Mouse (Mus musculus) limb, embryonic 13.5 days (tissue): ENCODE data around the gene Lclat1. TPM values are rescaled to one million over a fixed set of nuclear protein-coding genes. Genes with fewer than 3 reads are reported as not detected.
A peak's percentile ranks its signal among the peaks of the same experiment; 100 is the strongest.
"Not testable (repeated sequence)": the region's sequence is repeated elsewhere in the genome, so short reads cannot be mapped to it uniquely, and the experiment has no call there.

ENCODE experiments used
- ATAC-seq: fragments of 200-750 bp; cut with Nextera tagmentation; 2 replicates; pipeline ENCODE4 v1.8.0; 2017; ENCODE audit warnings: low read depth, moderate number of reproducible peaks, moderate TSS enrichment; ENCODE audit not compliant: low FRiP score
- H3K27ac ChIP-seq: fragments of 300-500 bp; sonication (generic); 2 replicates; pipeline ENCODE4 v1.5.1; 2015; ENCODE audit warnings: inconsistent platforms, mild to moderate bottlenecking, moderate library complexity
- H3K27me3 ChIP-seq: fragments of 300-500 bp; sonication (generic); 2 replicates; pipeline ENCODE4 v1.6.1; 2015; ENCODE audit warnings: mild to moderate bottlenecking, inconsistent platforms
- H3K36me3 ChIP-seq: fragments of 300-500 bp; sonication (generic); 2 replicates; pipeline ENCODE4 v1.6.1; 2015; ENCODE audit warnings: inconsistent platforms, mild to moderate bottlenecking, moderate library complexity
- H3K4me1 ChIP-seq: fragments of 300-500 bp; sonication (generic); 2 replicates; pipeline ENCODE4 v1.6.1; 2015; ENCODE audit warnings: inconsistent platforms
- H3K4me2 ChIP-seq: fragments of 300-500 bp; sonication (generic); replicated peaks from 2 replicates; pipeline ENCODE4 v1.6.1; 2015; ENCODE audit warnings: inconsistent platforms, mild to moderate bottlenecking, moderate library complexity
- H3K4me3 ChIP-seq: fragments of 300-500 bp; sonication (generic); 2 replicates; pipeline ENCODE4 v1.5.1; 2015; ENCODE audit warnings: moderate library complexity, mild to moderate bottlenecking, inconsistent platforms
- H3K9ac ChIP-seq: fragments of 300-500 bp; sonication (generic); 2 replicates; pipeline ENCODE4 v1.6.1; 2015; ENCODE audit warnings: mild to moderate bottlenecking, inconsistent platforms
- H3K9me3 ChIP-seq: fragments of 300-500 bp; sonication (generic); 2 replicates; pipeline ENCODE4 v1.6.1; 2016; ENCODE audit warnings: inconsistent platforms
- WGBS: fragments of 180-500 bp; shearing (Covaris S2); methylation state at CpG from one replicate; pipeline ENCODE4 v1.1.7; 2015; 5-methylcytosine and 5-hydroxymethylcytosine counted together
- polyA plus RNA-seq: library from polyadenylated mRNA; unstranded; fragments of >200 nt; fragmentation: Nextera tagmentation; extraction: Ambion mirVana; gene quantifications from 2 replicates; pipeline ENCODE4 v1.2.1, GENCODE M21; 2015

Gene Lclat1
- polyA plus RNA-seq, 1 experiment from 2014 or later, result 9.9 TPM

DNA sequence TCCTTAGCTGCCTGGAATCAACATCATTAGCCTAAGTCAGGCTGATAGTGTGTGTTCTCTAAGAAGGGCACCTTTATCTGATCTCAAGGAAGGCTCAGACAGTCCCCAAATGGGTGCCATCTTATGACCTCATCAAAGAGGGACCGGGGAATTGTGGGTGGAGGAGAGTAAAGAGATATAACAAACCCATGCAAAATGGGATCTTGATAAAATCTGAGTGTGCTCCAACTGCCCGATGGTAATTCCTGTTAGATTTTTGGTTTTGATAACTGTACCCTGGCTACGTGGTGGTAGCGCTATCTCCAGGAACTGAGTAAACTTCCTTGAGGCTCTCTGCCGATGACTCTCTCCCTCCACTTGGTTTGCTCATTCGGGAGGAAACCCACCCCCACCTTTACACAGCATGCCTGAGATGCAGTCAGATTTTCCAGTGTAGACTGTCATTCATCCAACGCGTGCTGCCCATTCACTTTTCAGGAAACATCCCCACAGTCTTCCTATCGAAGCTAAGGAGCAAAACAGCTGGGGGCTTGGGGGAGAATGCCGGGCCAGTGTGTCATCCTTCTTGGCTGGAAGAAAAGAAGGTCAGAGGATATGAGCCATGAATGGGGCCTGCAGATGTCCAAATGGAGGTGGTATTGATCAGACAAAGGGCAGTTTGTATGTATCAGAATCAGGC is 145.6 kb downstream of the Lclat1 start:
- H3K4me2 ChIP-seq, result no peak overlapping the region
- no peaks in the 10 kb centered on the region for H3K9me3 ChIP-seq
- H3K36me3 ChIP-seq, result no peaks in the 10 kb centered on the region
- peaks cover 6% of the 10 kb centered on the region for H3K4me1 ChIP-seq
- H3K4me3 ChIP-seq, result no peak overlapping the region
- H3K27me3 ChIP-seq, result no peaks in the 10 kb centered on the region
- ATAC-seq, result no peak
- WGBS, result 80% methylated on average over 10 of the region's 10 CpGs
- H3K27ac ChIP-seq, result no peak overlapping the region
- no peak overlapping the region for H3K9ac ChIP-seq

DNA sequence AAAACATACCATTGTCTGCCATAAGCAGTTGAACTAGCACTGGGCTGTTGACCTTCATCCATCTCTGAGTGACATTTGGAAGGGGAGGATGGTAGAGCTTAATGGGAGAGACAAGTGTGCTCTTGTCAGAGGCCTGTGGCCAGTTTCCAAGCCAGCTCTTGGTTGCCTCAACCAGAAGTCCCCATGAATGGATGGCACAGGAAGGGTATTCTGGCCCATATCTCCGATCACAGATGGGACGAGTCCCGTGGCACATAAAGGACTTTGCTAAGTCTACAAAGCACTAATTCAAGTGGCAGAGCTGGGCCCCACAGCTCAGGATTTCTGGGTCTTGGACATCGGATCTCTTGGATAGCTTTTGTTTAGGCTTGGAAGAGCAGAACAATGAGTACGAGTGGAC is 148.0 kb downstream of the Lclat1 start:
- Histone ChIP-seq H3K4me3 (no peak overlapping the region), H3K9me3 (no peaks in the 10 kb centered on the region), H3K36me3 (no peaks in the 10 kb centered on the region), H3K9ac (no peak overlapping the region), H3K4me1 (peaks cover 12% of the 10 kb centered on the region), H3K27me3 (no peaks in the 10 kb centered on the region), H3K27ac (no peak overlapping the region), H3K4me2 (no peak overlapping the region)
- WGBS, result 95% methylated on average over 5 of the region's 5 CpGs
- ATAC-seq, result no peak

DNA sequence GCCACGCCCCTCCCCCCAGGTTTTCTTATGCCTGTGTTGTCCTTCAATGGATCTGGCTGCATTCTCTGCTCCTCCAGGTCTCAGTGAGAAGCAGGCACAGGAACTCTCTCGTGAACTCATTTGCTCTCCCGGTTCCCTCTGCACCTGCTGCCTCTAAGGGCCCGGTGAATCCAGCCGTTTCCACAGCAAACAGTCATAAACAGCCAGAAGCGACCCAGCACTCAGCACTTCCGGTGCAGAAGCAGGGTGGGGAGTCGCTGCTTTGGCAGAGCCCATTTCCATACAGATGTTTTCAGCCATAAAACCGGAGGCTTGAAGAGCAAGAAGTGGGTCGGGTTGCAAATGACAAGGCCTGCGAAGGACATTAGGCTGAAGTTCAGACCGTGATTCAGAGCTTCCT is 150.8 kb downstream of the Lclat1 start:
- Histone ChIP-seq H3K4me2 (peak overlapping the region; percentile 43), H3K4me1 (peaks cover 12% of the 10 kb centered on the region), H3K9me3 (no peaks in the 10 kb centered on the region), H3K27ac (0 out of 2 replicates have a peak overlapping the region, but pooled peaks have one; percentile 4), H3K27me3 (no peaks in the 10 kb centered on the region), H3K4me3 (no peak overlapping the region), H3K36me3 (no peaks in the 10 kb centered on the region), H3K9ac (no peak overlapping the region)
- WGBS, result 7% methylated on average over 12 of the region's 12 CpGs
- peak; percentile 85 for ATAC-seq

DNA sequence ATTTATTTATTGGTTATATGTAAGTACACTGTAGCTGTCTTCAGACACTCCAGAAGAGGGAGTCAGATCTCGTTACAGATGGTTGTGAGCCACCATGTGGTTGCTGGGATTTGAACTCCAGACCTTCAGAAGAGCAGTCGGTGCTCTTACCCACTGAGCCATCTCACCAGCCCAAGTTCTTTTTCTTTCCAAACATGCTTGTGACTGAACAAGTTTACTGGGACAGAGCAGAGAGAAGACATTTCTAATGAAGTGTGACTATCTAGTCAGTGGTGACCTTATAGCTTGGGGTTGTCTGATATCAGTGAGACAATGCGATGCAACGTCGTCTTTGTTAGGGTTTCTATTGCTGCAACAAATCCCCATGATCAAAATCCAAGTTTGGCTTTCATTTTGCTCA is 151.5 kb downstream of the Lclat1 start:
- not testable (repeated sequence) for H3K9me3 ChIP-seq, ATAC-seq, H3K4me2 ChIP-seq, H3K36me3 ChIP-seq, H3K27me3 ChIP-seq, H3K9ac ChIP-seq, H3K4me3 ChIP-seq, H3K27ac ChIP-seq
- WGBS, result 91% methylated on average over 5 of the region's 5 CpGs
- H3K4me1 ChIP-seq, result peaks cover 12% of the 10 kb centered on the region

DNA sequence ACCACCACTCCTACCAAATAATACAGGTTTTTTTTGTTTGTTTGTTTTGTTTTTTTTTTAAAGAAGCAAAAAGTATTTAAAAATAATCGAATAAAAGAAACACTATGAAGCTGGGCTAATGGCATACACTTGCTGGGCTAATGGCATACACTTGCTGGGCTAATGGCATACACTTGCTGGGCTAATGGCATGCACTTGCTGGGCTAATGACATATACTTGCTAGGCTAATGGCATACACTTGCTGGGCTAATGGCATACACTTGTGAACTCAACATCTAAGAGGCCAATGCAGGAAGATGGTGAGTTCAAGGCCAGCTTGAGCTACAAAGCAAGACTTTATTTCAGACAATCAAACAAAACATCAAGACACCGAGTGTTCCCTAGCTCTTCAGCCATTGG is 154.8 kb downstream of the Lclat1 start:
- Histone ChIP-seq H3K4me2 (no peak overlapping the region), H3K27ac (no peak overlapping the region), H3K36me3 (no peaks in the 10 kb centered on the region), H3K4me3 (no peak overlapping the region), H3K4me1 (peaks cover 12% of the 10 kb centered on the region), H3K9ac (no peak overlapping the region), H3K9me3 (no peaks in the 10 kb centered on the region), H3K27me3 (no peaks in the 10 kb centered on the region)
- no peak for ATAC-seq
- WGBS, result 85% methylated on average over 2 of the region's 2 CpGs

DNA sequence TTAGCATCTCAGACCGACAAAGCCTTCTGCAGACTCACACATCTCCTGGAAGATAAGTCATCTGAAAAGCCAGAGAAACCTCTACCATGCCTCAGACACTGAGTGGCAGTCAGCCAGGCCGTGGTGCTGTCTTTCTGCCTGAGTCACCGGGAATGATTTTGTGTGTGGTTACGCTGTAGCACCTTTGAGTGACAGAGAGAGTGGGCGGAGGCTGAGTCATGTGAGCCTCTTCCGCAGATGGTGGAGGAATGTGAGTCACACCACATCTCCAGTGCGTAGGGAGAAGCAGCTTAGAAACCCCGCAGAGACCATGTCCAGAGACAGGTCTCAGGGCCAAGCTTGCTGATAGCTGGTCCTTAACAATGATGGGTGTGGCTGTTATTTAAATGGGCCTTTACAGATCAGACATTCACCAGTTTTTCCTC is 155.3 kb downstream of the Lclat1 start:
- no peak overlapping the region for H3K4me2 ChIP-seq
- no peak overlapping the region for H3K4me3 ChIP-seq
- no peak for ATAC-seq
- 80% methylated on average over 8 of the region's 8 CpGs for WGBS
- H3K27me3 ChIP-seq, result no peaks in the 10 kb centered on the region
- H3K36me3 ChIP-seq, result no peaks in the 10 kb centered on the region
- no peak overlapping the region for H3K27ac ChIP-seq
- H3K9me3 ChIP-seq, result no peaks in the 10 kb centered on the region
- H3K9ac ChIP-seq, result no peak overlapping the region
- peaks cover 9% of the 10 kb centered on the region for H3K4me1 ChIP-seq

DNA sequence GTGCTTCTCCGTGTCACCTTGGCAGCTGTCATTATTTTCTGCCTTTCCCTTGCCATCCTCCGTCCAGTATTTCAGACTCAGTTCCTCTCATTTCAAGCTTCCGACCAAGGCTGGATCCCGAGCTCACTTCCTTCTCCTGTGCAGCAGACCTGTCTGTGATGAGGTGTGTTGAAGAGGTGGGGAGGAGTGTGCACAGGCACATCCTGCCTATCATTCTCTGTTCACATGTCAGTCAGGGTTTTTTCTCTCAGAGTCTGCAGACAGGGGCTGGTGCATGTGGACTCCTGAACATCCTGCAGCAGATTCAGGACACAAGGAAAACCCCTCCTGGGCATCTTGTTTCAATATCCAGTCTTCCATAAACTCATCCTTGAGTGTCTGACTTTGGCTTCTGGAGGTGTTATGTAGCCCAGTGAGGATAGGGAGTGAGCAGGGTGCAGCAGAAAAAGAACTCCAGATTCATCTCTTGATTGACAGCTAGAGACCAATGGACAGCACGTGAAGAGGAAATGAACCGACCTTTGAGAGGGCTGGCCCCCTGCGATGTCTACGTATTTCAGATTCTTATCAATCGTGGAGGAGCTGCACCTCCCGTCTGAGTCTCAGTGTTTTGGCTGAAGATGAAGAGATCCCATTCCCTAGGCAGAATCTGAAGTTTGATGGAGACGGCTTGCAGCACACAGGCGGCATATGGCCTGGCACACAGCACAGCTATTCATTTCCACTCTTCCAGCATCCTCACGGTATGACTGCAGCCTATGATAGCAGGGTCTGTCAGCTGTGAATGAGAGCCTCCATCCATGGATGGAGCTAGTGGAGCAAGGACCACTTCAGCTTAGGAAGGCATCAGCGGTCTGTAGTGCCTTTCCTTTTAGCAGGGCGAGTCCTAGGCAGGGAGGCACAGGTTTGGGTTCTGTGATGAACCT is 163.3 kb downstream of the Lclat1 start:
- WGBS, result 76% methylated on average over 15 of the region's 15 CpGs
- ATAC-seq, result no peak
- no peak overlapping the region for H3K9ac ChIP-seq
- H3K27ac ChIP-seq, result no peak overlapping the region
- no peaks in the 10 kb centered on the region for H3K36me3 ChIP-seq
- H3K27me3 ChIP-seq, result no peaks in the 10 kb centered on the region
- H3K4me1 ChIP-seq, result no peaks in the 10 kb centered on the region
- no peak overlapping the region for H3K4me3 ChIP-seq
- no peak overlapping the region for H3K4me2 ChIP-seq
- no peaks in the 10 kb centered on the region for H3K9me3 ChIP-seq

DNA sequence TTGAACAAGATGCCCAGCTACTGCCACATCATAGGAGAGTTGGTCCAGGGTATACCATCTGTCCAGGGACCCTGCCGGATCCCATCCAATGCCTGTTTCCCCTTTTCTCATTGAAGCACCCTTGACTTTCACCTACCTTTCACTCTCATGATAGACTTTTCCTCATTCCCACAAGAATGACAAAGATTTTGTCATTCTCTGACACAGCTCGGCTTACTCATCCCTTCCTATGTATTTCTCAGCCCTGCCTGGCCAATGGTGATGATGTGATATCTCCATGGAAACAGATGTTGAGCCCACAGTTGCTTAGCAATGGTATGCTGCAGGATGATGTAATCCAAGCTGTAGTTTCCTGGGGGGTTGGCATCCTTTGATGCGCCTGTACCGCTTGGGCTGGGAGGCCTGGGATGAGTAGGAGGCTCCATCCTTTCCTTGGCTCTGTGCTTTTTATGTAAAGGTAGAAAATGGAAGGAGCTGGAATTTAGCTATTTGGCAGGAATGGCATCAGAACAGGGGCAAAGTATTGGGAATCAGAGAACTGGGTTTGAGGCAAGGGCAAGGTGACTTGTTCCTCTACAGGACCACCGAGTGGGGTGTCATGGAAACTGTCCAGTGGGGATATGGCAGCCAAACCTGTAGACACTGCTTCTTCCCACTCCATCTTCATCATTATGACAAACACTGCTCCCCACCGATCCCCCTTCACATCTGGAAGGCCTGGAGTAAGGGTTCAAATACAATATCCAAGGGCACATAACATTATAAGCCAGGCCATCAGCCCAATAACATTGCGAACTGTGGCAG is 164.2 kb downstream of the Lclat1 start:
- H3K27ac ChIP-seq, result no peak overlapping the region
- no peak overlapping the region for H3K4me2 ChIP-seq
- H3K36me3 ChIP-seq, result no peaks in the 10 kb centered on the region
- no peaks in the 10 kb centered on the region for H3K4me1 ChIP-seq
- no peaks in the 10 kb centered on the region for H3K27me3 ChIP-seq
- H3K4me3 ChIP-seq, result no peak overlapping the region
- no peak overlapping the region for H3K9ac ChIP-seq
- H3K9me3 ChIP-seq, result no peaks in the 10 kb centered on the region
- WGBS, result 88% methylated on average over 7 of the region's 7 CpGs
- ATAC-seq, result no peak

DNA sequence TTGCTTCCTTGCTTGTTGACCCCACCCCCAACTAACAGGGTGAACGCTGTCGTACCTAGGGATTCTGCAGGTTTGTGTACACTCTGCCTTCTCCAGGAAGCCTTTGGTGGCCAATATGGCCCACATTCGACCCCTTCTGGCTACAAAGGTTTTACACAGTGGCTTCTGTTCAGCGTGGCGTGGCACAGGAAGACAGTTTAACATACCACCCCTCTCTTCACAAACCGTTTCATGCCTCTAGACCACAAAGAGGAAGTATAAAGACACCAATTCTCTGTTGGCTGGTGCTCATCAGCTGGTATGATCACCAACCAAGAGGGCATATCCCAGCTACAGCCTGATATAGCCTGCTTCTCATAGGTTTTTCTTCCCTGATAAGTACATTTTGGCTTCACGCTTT is 166.0 kb downstream of the Lclat1 start:
- Histone ChIP-seq H3K27me3 (no peaks in the 10 kb centered on the region), H3K9ac (no peak overlapping the region), H3K27ac (no peak overlapping the region), H3K4me2 (no peak overlapping the region), H3K36me3 (no peaks in the 10 kb centered on the region), H3K9me3 (no peaks in the 10 kb centered on the region), H3K4me3 (no peak overlapping the region), H3K4me1 (no peaks in the 10 kb centered on the region)
- WGBS, result 80% methylated on average over 7 of the region's 7 CpGs
- ATAC-seq, result no peak

DNA sequence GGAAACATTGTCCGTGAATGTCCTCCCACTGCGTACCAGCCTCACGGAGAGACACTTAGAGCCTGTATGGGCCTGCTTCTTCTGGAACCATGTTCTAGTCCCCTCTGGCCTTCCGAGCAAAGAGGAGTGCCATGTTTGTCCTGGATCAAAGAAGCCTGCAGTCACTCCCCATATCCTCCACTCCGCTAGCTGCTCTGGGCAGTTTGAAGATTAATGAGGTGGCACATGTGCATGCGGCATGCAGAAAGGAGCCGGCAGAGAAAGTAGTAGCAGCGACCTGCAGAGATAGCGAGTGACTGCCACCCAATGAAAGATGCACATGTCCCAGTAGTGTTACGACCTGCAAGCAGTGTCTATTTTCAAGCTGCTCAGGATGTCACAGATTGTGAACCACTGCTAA is 167.3 kb downstream of the Lclat1 start:
- no peak overlapping the region for H3K4me2 ChIP-seq
- no peak overlapping the region for H3K27ac ChIP-seq
- H3K4me3 ChIP-seq, result no peak overlapping the region
- H3K9ac ChIP-seq, result no peak overlapping the region
- no peaks in the 10 kb centered on the region for H3K36me3 ChIP-seq
- 56% methylated on average over 10 of the region's 10 CpGs for WGBS
- no peaks in the 10 kb centered on the region for H3K9me3 ChIP-seq
- no peak for ATAC-seq
- H3K27me3 ChIP-seq, result no peaks in the 10 kb centered on the region
- no peaks in the 10 kb centered on the region for H3K4me1 ChIP-seq

DNA sequence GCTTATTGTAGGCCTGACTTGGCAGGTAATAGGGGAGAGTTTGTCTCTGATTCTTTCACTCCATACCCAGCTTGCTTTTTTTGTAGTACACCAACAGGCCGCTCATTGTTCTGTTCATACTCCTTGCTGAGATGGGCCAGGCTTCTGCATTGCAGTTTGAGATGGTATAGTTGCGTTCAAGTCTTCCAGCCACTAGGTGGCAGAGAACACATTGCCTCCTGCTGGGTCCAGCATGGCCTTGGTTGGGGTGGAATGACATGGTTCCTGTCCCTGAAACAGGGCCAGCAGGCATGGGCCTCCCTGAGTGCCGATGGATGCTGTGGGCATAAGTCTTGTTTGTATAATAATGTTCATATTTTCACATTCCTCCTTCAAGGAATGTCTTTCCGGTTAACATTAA is 170.0 kb downstream of the Lclat1 start:
- Histone ChIP-seq H3K27ac (no peak overlapping the region), H3K9me3 (no peaks in the 10 kb centered on the region), H3K4me2 (no peak overlapping the region), H3K9ac (no peak overlapping the region), H3K4me3 (no peak overlapping the region), H3K4me1 (0 out of 2 replicates have a peak, but pooled peaks cover under 1% of the 10 kb centered on the region), H3K27me3 (no peaks in the 10 kb centered on the region), H3K36me3 (no peaks in the 10 kb centered on the region)
- ATAC-seq, result no peak
- WGBS, result 88% methylated on average over 4 of the region's 4 CpGs

DNA sequence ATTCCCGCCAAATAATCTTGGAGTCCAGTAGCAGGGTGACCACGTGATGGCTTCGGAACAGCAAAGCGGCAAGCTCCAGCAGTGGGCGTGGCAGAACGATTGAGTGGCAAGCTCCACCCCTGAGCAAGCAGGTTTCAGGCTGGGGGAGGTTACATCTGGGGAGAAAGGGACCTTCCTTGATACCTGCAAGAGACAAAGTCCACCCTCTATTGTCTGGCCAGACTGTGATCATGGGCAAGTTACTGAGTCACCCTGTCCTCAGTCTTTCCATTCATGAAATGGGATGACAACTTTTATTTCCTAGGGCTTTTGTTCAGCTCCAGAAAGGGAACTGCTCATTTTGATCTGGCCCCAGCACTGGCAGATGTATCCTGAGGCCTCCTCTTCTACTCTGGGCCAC is 174.9 kb downstream of the Lclat1 start:
- not testable (repeated sequence) for H3K27ac ChIP-seq, ATAC-seq, H3K4me2 ChIP-seq, H3K4me3 ChIP-seq, H3K9me3 ChIP-seq, H3K27me3 ChIP-seq, H3K9ac ChIP-seq, H3K36me3 ChIP-seq
- WGBS, result 38% methylated on average over 6 of the region's 6 CpGs
- H3K4me1 ChIP-seq, result peaks cover 12% of the 10 kb centered on the region; the same call in 1 of the 2 replicates
